Mouse (Mus musculus) spleen, adult 2 months (tissue): ENCODE data around the gene Psmd8. TPM values are rescaled to one million over a fixed set of nuclear protein-coding genes. Genes with fewer than 3 reads are reported as not detected.

ENCODE experiments used
- DNase-seq, 2 experiments: peaks; one replicate each; pipeline versions ENCODE4 v3.0.0 to v3.0.0-alpha.2; 2012 to 2021; ENCODE audit warnings: low spot score in 2 of 2, low read depth in 1 of 2
- H3K27ac ChIP-seq: fragments of 200-500 bp; 2 replicates; pipeline ENCODE4 v1.5.1; 2012; ENCODE audit warnings: low read length, inconsistent platforms; ENCODE audit not compliant: insufficient read depth
- H3K27me3 ChIP-seq: fragments of 200-500 bp; 2 replicates; pipeline ENCODE4 v1.6.1; 2012; ENCODE audit warnings: mild to moderate bottlenecking, moderate library complexity, low read length, inconsistent platforms; ENCODE audit not compliant: control insufficient read depth, insufficient read depth
- H3K36me3 ChIP-seq: fragments of 200-500 bp; 2 replicates; pipeline ENCODE4 v1.6.1; 2012; ENCODE audit warnings: mild to moderate bottlenecking, low read length, inconsistent platforms; ENCODE audit not compliant: control insufficient read depth, insufficient read depth
- H3K4me1 ChIP-seq: fragments of 200-500 bp; 2 replicates; pipeline ENCODE4 v1.6.1; 2011; ENCODE audit warnings: inconsistent platforms; ENCODE audit not compliant: control insufficient read depth, insufficient read depth, insufficient read length
- H3K4me3 ChIP-seq: fragments of 200-500 bp; 2 replicates; pipeline ENCODE4 v1.5.1; 2011; ENCODE audit warnings: mild to moderate bottlenecking, inconsistent platforms; ENCODE audit not compliant: insufficient read depth, insufficient read length; ENCODE audit errors: extremely low read depth
- CTCF ChIP-seq: fragments of 200-500 bp; IDR thresholded peaks from 2 replicates; pipeline ENCODE4 v1.5.1; 2011; ENCODE audit warnings: mild to moderate bottlenecking, inconsistent platforms; ENCODE audit not compliant: insufficient read depth, insufficient read length, insufficient replicate concordance; ENCODE audit errors: extremely low read depth
- POLR2A ChIP-seq: fragments of 200-500 bp; IDR thresholded peaks from 2 replicates; pipeline ENCODE4 v1.6.1; 2011; ENCODE audit warnings: low read depth, low read length, inconsistent platforms
- WGBS: fragments of 180-500 bp; shearing (Covaris S2); methylation state at CpG from one replicate; pipeline ENCODE4 v1.1.7; 2018; 5-methylcytosine and 5-hydroxymethylcytosine counted together
- polyA plus RNA-seq: library from polyadenylated mRNA; depleted of rRNA; stranded (reverse); fragments of >200 nt; gene quantifications from 2 replicates; pipeline ENCODE4 v1.2.3, GENCODE M21; 2012; rRNA removed

Psmd8 gene
- polyA plus RNA-seq, 1 experiment, result 82.0 TPM

- DNase-seq, result peak; percentile 65 to 74
- peaks cover 2% of the 10 kb centered on the region; the same call in 1 of the 2 replicates for H3K27me3 ChIP-seq
- no peak overlapping the region for H3K4me3 ChIP-seq
- TF ChIP-seq POLR2A (no peak), CTCF (peak; percentile 70; the same call in 1 of the 2 replicates)
- 34% methylated on average over 7 of the region's 7 CpGs for WGBS
- no peak overlapping the region for H3K27ac ChIP-seq
- no peaks in the 10 kb centered on the region for H3K36me3 ChIP-seq
- no peaks in the 10 kb centered on the region; the same call in 1 of the 2 replicates for H3K4me1 ChIP-seq
Observed at GRCm38 (mm10) chr7:29126173-29126915, 54.2 kb downstream of the Psmd8 start.

- H3K4me1 ChIP-seq, result no peaks in the 10 kb centered on the region; the same call in 1 of the 2 replicates
- WGBS, result 2% methylated on average over 16 of the region's 16 CpGs
- no peak for TF ChIP-seq POLR2A
- no peak for TF ChIP-seq CTCF
- H3K27ac ChIP-seq, result no peak within 1 kb of the TSS
- no peak within 1 kb of the TSS for H3K4me3 ChIP-seq
- peaks cover 2% of the 10 kb centered on the region; the same call in 1 of the 2 replicates for H3K27me3 ChIP-seq
- no peaks in the 10 kb centered on the region for H3K36me3 ChIP-seq
- DNase-seq, result peak in 1 of 2 experiments; percentile 17
Observed at GRCm38 (mm10) chr7:29124970-29125369, 55.5 kb downstream of the Psmd8 start, which contains the start of gene Ryr1. Ryr1 (minus strand) TSS chr7:29125179.

Other genes with a start within 250 kb of the Psmd8 start
- gene Actn4, start 218.4 kb downstream of the Psmd8 start, polyA plus RNA-seq, result 156 and 192 TPM in 2 replicates
- 218 and 234 TPM in 2 replicates for gene Eif3k, start 198.8 kb downstream of the Psmd8 start, polyA plus RNA-seq
- gene Map4k1, start 198.7 kb downstream of the Psmd8 start, polyA plus RNA-seq, result 174 and 236 TPM in 2 replicates
- gene Ryr1, start 55.5 kb downstream of the Psmd8 start, polyA plus RNA-seq, result 0.27 TPM in 2 replicates
- 16.4 and 22.5 TPM in 2 replicates for gene Rasgrp4, start 45.9 kb downstream of the Psmd8 start, polyA plus RNA-seq
- gene Fam98c, start 24.5 kb downstream of the Psmd8 start, polyA plus RNA-seq, result 40.3 and 44.4 TPM in 2 replicates
- gene Ggn, start 10.5 kb downstream of the Psmd8 start, polyA plus RNA-seq, result 0.52 and 0.84 TPM in 2 replicates
- 1.4 and 1.6 TPM in 2 replicates for gene Spred3, start 10.3 kb downstream of the Psmd8 start, polyA plus RNA-seq
- 1.6 and 2.0 TPM in 2 replicates for gene Catsperg1, start 33.3 kb upstream of the Psmd8 start, polyA plus RNA-seq
- 34.3 and 43.5 TPM in 2 replicates for gene Kcnk6, start 51.8 kb upstream of the Psmd8 start, polyA plus RNA-seq
- 74.2 and 97.6 TPM in 2 replicates for gene Yif1b, start 57.6 kb upstream of the Psmd8 start, polyA plus RNA-seq
- gene 2200002D01Rik, start 67.8 kb upstream of the Psmd8 start, polyA plus RNA-seq, result 0.51 and 1.0 TPM in 2 replicates
- 69.7 and 88.3 TPM in 2 replicates for gene Spint2, start 101.2 kb upstream of the Psmd8 start, polyA plus RNA-seq
- gene Ppp1r14a, start 108.6 kb upstream of the Psmd8 start, polyA plus RNA-seq, result 27.3 and 62.6 TPM in 2 replicates
- gene Dpf1, start 123.2 kb upstream of the Psmd8 start, polyA plus RNA-seq, result 0.06 and 0.35 TPM in 2 replicates